Mouse (Mus musculus) intestine, embryonic 15.5 days (tissue): ENCODE data around the gene Oca2. TPM values are rescaled to one million over a fixed set of nuclear protein-coding genes. Genes with fewer than 3 reads are reported as not detected.

ENCODE experiments used
- ATAC-seq: fragments of 200-750 bp; cut with Nextera tagmentation; 2 replicates; pipeline ENCODE4 v1.8.0; 2017; ENCODE audit warnings: moderate TSS enrichment, moderate library complexity
- H3K27ac ChIP-seq: fragments of 300-500 bp; sonication (generic); 2 replicates; pipeline ENCODE4 v1.5.1; 2015; ENCODE audit warnings: mild to moderate bottlenecking, inconsistent platforms
- H3K27me3 ChIP-seq: fragments of 300-500 bp; sonication (generic); replicated peaks from 2 replicates; pipeline ENCODE4 v1.6.1; 2015; ENCODE audit warnings: inconsistent platforms
- H3K36me3 ChIP-seq: fragments of 300-500 bp; sonication (generic); 2 replicates; pipeline ENCODE4 v1.6.1; 2015; ENCODE audit warnings: inconsistent platforms
- H3K4me1 ChIP-seq: fragments of 300-500 bp; sonication (generic); replicated peaks from 2 replicates; pipeline ENCODE4 v1.6.1; 2015; ENCODE audit warnings: inconsistent platforms
- H3K4me2 ChIP-seq: fragments of 300-500 bp; sonication (generic); replicated peaks from 2 replicates; pipeline ENCODE4 v1.6.1; 2015; ENCODE audit warnings: mild to moderate bottlenecking, inconsistent platforms
- H3K4me3 ChIP-seq: fragments of 300-500 bp; sonication (generic); replicated peaks from 2 replicates; pipeline ENCODE4 v1.5.1; 2015; ENCODE audit warnings: inconsistent platforms
- H3K9ac ChIP-seq: fragments of 300-500 bp; sonication (generic); 2 replicates; pipeline ENCODE4 v1.6.1; 2015; ENCODE audit warnings: inconsistent platforms
- H3K9me3 ChIP-seq: fragments of 300-500 bp; sonication (generic); 2 replicates; pipeline ENCODE4 v1.6.1; 2016; ENCODE audit warnings: inconsistent platforms
- WGBS: fragments of 180-500 bp; shearing (Covaris S2); methylation state at CpG from one replicate; pipeline ENCODE4 v1.1.7; 2015; 5-methylcytosine and 5-hydroxymethylcytosine counted together
- polyA plus RNA-seq: library from polyadenylated mRNA; unstranded; fragments of >200 nt; fragmentation: Nextera tagmentation; extraction: Ambion mirVana; gene quantifications from 2 replicates; pipeline ENCODE4 v1.2.1, GENCODE M21; 2015

Oca2 gene
- 0.10 TPM in 1 of 2 replicates, not detected in the other for polyA plus RNA-seq

DNA sequence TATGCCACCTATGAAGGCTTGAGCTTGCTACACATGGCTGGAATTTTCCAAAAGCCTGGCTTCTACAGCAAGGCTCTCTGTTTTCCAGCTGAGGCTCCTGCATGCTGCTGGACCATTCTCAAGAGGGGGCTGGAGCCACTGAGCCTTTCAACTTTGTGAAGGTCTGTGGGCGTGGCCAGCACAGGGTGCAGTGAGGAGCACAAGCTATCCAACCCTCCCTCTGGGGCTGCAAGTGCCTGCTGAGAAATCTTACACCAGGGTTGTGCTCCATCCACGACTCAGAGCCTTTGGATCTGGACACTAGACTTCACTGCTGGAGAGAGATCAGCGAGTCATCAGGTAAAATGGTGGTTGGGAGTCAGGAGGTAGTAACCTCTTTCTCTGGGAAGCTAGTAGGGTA lies at the start of gene Oca2:
Gene Oca2 (plus strand): TSS at position 218 of the 400 bp plus-strand sequence.
- Histone ChIP-seq H3K36me3 (no peaks in the 10 kb centered on the region), H3K9ac (no peak within 1 kb of the TSS), H3K4me2 (no peak within 1 kb of the TSS), H3K27ac (no peak within 1 kb of the TSS), H3K4me1 (no peaks in the 10 kb centered on the region), H3K9me3 (no peaks in the 10 kb centered on the region), H3K27me3 (no peaks in the 10 kb centered on the region), H3K4me3 (no peak within 1 kb of the TSS)
- 39% methylated on average over 3 of the region's 3 CpGs for WGBS
- no peak for ATAC-seq

DNA sequence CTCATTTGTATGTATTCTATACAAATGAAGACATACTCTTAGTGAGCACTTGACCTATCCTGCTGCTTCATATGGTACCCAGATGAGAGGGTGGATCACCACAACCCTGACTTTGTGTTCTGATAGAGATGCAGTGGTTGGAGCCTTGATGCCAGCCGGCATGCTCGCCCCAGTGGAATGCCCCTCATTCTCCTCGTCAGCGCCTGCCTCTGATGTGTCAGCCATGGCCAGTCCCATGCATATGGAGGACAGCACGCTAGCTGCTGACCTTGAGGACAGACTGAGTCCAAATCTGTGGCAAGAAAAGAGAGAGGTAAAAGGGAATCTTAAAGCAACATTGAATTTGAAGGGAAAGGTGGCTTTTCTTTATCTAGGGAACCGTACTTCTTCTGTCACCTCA lies 48.5 kb upstream of the Oca2 start:
- Histone ChIP-seq H3K27me3 (no peaks in the 10 kb centered on the region), H3K9me3 (no peaks in the 10 kb centered on the region), H3K27ac (no peak overlapping the region), H3K4me2 (no peak overlapping the region), H3K4me1 (no peaks in the 10 kb centered on the region), H3K9ac (no peak overlapping the region), H3K36me3 (peaks cover 12% of the 10 kb centered on the region), H3K4me3 (no peak overlapping the region)
- WGBS = 93% methylated on average over 6 of the region's 6 CpGs
- ATAC-seq = no peak

DNA sequence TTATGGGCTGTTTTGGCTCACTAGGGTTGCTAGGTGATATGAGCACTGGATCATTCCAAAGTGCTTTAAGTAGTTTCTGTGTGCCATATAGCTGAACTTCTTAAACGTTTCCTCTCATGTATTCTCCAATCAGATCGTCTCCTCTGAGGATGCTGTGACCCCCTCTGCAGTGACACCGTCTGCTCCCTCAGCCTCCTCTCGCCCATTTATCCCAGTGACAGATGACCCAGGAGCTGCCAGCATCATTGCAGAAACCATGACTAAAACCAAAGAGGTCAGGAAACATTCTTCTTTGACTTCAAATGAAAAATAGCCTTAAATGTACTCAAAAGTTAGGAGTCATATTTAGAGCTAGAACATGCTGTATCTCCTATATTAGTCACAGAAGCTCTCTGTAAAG lies 47.9 kb upstream of the Oca2 start:
- H3K27me3 ChIP-seq = no peaks in the 10 kb centered on the region
- H3K36me3 ChIP-seq = peaks cover 13% of the 10 kb centered on the region
- ATAC-seq = no peak
- H3K9ac ChIP-seq = no peak overlapping the region
- no peaks in the 10 kb centered on the region for H3K9me3 ChIP-seq
- H3K4me2 ChIP-seq = no peak overlapping the region
- H3K27ac ChIP-seq = no peak overlapping the region
- no peaks in the 10 kb centered on the region for H3K4me1 ChIP-seq
- 76% methylated on average over 4 of the region's 4 CpGs for whole genome bisulfite sequencing
- no peak overlapping the region for H3K4me3 ChIP-seq

DNA sequence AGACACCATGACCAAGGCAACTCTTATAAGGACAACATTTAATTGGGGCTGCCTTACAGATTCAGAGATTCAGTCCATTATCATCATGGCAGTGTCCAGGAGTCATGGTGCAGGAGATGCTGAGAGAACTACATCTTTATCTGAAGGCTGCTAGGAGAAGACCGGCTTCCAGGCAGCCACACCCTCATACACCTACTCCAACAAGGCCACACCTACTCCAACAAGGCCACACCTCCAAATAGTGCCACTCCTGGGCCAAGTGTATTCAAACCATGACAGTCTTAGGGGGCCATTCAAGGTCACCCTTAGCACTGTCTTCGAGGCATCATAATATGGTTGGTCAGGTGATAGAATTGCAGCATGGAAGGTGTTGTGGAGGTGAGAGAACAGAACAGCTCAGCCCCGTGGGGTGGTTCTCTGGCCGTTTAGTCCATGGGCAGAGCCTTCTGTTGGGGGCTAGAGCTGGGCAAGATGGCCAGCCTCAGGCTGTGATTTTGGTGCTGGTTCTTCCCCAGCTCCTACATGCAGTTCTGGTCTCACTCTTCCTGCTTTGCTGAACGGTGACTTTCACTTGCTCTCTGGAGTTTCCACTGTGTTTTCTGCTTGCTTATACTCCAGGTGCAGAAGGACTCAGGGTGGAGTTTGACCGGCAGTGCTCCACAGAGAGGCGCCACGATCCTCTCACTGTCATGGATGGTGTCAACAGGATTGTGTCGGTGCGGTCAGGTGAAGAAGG lies 37.9 kb upstream of the Oca2 start:
- no peaks in the 10 kb centered on the region for H3K9me3 ChIP-seq

GRCm38 (mm10) chr7:56202843-56203242 lies 36.7 kb upstream of the Oca2 start:
- Histone ChIP-seq H3K27me3 (no peaks in the 10 kb centered on the region), H3K4me3 (no peak overlapping the region), H3K36me3 (peaks cover 25% of the 10 kb centered on the region; the same call in 1 of the 2 replicates), H3K4me2 (no peak overlapping the region), H3K9ac (no peak overlapping the region), H3K9me3 (no peaks in the 10 kb centered on the region), H3K4me1 (no peaks in the 10 kb centered on the region), H3K27ac (no peak overlapping the region)
- no peak for ATAC-seq
- 97% methylated on average over 3 of the region's 3 CpGs for WGBS

More for the DNA sequence above, 37.9 kb upstream of the Oca2 start:
- no peak overlapping the region for H3K27ac ChIP-seq
- no peaks in the 10 kb centered on the region for H3K27me3 ChIP-seq
- H3K4me1 ChIP-seq = no peaks in the 10 kb centered on the region
- H3K36me3 ChIP-seq = peaks cover 31% of the 10 kb centered on the region; the same call in 1 of the 2 replicates
- no peak overlapping the region for H3K4me2 ChIP-seq
- H3K9ac ChIP-seq = no peak overlapping the region
- no peak overlapping the region for H3K4me3 ChIP-seq
- ATAC-seq = no peak
- 94% methylated on average over 10 of the region's 10 CpGs for WGBS

DNA sequence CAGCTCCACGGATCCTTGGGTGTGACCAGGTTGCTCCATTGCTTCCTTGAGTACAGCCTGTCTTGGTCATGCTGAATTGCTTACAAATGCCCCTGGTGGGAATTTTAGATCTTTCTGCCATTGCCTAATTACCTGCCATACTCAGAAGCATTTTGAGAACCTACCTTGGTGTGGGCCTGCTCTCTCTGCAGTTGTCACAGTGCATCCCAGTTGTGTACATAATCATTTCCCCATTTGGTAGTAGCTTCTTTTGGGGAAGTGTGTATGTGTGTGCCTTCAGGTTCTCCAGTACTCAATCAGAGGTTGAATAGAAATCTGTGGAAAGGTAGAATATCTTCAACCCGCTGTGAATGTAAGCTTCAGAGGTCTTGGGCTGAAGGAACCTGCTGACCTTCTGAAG lies 36.3 kb upstream of the Oca2 start:
- no peak overlapping the region for H3K4me3 ChIP-seq
- H3K9ac ChIP-seq = no peak overlapping the region
- H3K9me3 ChIP-seq = no peaks in the 10 kb centered on the region
- no peaks in the 10 kb centered on the region for H3K4me1 ChIP-seq
- H3K27me3 ChIP-seq = no peaks in the 10 kb centered on the region
- no peak for ATAC-seq
- H3K4me2 ChIP-seq = no peak overlapping the region
- peaks cover 25% of the 10 kb centered on the region; the same call in 1 of the 2 replicates for H3K36me3 ChIP-seq
- WGBS = 97% methylated on average over 2 of the region's 2 CpGs
- no peak overlapping the region for H3K27ac ChIP-seq

DNA sequence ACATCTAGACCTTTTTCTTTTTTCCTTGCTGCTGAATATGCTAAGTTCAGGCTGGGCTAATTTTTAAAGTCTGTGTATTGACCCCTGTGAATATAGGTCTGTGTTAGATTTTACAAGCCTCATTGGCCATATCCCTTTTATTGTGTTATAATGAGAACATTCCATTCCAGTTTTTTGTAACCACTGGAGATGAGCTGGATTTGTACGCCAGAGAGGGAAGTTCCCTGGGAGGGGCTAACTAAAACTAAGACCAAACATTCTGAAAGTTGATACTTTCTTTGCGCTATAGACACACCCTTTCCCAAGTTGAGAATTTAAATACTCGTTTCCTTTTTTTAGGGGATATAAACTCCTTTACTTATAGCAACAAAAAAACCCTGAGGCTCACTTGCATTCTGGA lies 34.7 kb upstream of the Oca2 start:
- WGBS = 64% methylated on average over 3 of the region's 3 CpGs
- no peak overlapping the region for H3K4me2 ChIP-seq
- no peak overlapping the region for H3K4me3 ChIP-seq
- no peak for ATAC-seq
- no peaks in the 10 kb centered on the region for H3K9me3 ChIP-seq
- H3K9ac ChIP-seq = no peak overlapping the region
- peaks cover 25% of the 10 kb centered on the region; the same call in 1 of the 2 replicates for H3K36me3 ChIP-seq
- no peaks in the 10 kb centered on the region for H3K4me1 ChIP-seq
- no peaks in the 10 kb centered on the region for H3K27me3 ChIP-seq
- no peak overlapping the region for H3K27ac ChIP-seq

GRCm38 (mm10) chr7:56220811-56221210 lies 18.7 kb upstream of the Oca2 start:
- no peaks in the 10 kb centered on the region for H3K27me3 ChIP-seq
- no peak overlapping the region for H3K4me3 ChIP-seq
- H3K9ac ChIP-seq = no peak overlapping the region
- 91% methylated on average over 6 of the region's 6 CpGs for WGBS
- H3K9me3 ChIP-seq = no peaks in the 10 kb centered on the region
- no peaks in the 10 kb centered on the region for H3K4me1 ChIP-seq
- 0 out of 2 replicates have a peak, but pooled peaks cover 2% of the 10 kb centered on the region for H3K36me3 ChIP-seq
- H3K4me2 ChIP-seq = no peak overlapping the region
- H3K27ac ChIP-seq = no peak overlapping the region
- no peak for ATAC-seq

DNA sequence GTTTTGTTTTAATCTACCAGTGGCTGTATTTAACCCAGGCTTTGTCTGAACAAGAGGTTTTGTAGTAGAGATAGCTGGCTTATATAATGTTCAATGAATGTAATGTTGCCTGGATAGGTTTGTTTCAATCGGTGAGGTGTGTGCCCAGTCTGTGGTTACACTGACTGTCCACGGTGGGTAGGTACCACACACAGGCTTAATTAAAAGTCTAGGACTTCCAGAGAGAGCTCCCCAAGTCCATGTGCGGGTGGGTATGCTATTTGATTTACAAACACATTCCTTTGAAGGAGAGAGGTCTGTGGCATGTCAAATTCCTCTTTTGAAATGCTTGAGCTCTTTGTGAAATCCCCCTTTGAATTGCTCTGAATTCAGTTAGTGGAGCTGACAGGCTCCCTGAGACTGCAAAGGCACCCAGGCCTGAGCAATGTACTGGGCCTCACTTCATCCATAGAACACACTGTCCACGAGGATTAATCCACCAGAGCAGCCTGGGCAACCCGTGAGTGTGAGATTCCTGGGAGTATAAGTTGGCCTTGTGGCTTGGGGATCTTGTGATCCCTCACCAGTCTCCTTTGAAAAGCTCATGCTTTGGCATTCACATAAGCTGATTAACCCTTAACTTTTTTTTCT lies 3.7 kb upstream of the Oca2 start:
- Histone ChIP-seq H3K9me3 (no peaks in the 10 kb centered on the region), H3K36me3 (0 out of 2 replicates have a peak, but pooled peaks cover 2% of the 10 kb centered on the region), H3K4me1 (no peaks in the 10 kb centered on the region), H3K27ac (no peak overlapping the region), H3K4me2 (no peak overlapping the region), H3K27me3 (no peaks in the 10 kb centered on the region), H3K4me3 (no peak overlapping the region), H3K9ac (no peak overlapping the region)
- WGBS = 47% methylated on average over 5 of the region's 5 CpGs
- ATAC-seq = no peak

DNA sequence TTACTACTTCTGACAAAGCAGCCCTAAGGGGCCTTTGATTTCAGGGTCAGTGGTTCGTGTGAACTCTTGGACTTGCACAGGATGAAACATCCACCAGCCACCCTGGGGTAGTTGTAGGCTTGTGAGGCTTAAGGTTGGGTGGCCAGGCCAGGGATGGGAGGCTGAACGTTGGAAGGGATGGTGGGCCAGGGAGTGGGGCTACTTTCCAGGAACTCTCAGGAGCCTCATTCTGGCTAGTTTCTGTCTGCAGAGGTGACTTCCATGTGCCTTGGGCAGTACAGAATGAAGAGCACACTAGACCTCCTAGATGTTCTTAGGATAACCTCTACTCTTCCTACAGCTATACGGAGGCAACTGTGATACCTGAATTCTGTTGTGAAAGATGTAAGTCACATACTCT lies 2.9 kb upstream of the Oca2 start:
- Histone ChIP-seq H3K4me3 (no peak overlapping the region), H3K9ac (no peak overlapping the region), H3K4me2 (no peak overlapping the region), H3K27ac (no peak overlapping the region), H3K9me3 (no peaks in the 10 kb centered on the region), H3K36me3 (0 out of 2 replicates have a peak, but pooled peaks cover 2% of the 10 kb centered on the region), H3K27me3 (no peaks in the 10 kb centered on the region), H3K4me1 (no peaks in the 10 kb centered on the region)
- ATAC-seq = no peak
- WGBS = 90% methylated on average over 3 of the region's 3 CpGs

DNA sequence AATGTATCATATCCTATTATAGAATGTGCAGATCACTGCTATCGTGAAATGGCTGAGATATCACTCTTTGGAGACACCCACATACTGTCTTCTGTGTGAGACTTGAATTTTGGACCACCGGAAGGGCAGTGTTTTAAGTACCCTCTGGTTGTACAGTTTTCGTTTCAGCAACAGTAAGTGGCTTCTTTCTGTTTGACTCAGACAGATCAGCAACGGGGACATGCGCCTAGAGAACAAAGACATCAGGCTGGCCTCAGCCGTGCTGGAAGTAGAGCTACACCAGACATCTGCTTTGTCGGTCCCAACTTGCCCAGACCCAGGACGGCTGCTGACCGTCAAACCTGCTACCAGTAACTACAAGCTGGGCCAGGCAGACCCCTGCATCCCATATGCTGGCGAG lies 15.0 kb downstream of the Oca2 start:
- H3K27me3 ChIP-seq = no peaks in the 10 kb centered on the region
- H3K36me3 ChIP-seq = no peaks in the 10 kb centered on the region
- H3K4me2 ChIP-seq = no peak overlapping the region
- H3K4me3 ChIP-seq = no peak overlapping the region
- WGBS = 80% methylated on average over 10 of the region's 10 CpGs
- no peaks in the 10 kb centered on the region for H3K9me3 ChIP-seq
- no peak overlapping the region for H3K9ac ChIP-seq
- H3K4me1 ChIP-seq = no peaks in the 10 kb centered on the region
- no peak for ATAC-seq
- no peak overlapping the region for H3K27ac ChIP-seq

GRCm38 (mm10) chr7:56257875-56258441 lies 18.4 kb downstream of the Oca2 start:
- Histone ChIP-seq H3K36me3 (no peaks in the 10 kb centered on the region), H3K4me1 (no peaks in the 10 kb centered on the region), H3K4me3 (no peak overlapping the region), H3K9me3 (no peaks in the 10 kb centered on the region), H3K27me3 (no peaks in the 10 kb centered on the region), H3K4me2 (no peak overlapping the region), H3K27ac (no peak overlapping the region), H3K9ac (no peak overlapping the region)
- WGBS = 78% methylated on average over 3 of the region's 3 CpGs
- no peak for ATAC-seq
